Mouse (Mus musculus) cerebellum, adult 2 months (tissue): ENCODE results near the gene Fbxw24.
"Not testable (repeated sequence)": the region's sequence is repeated elsewhere in the genome, so short reads cannot be mapped to it uniquely, and the experiment has no call there.

ENCODE experiments used
- CTCF ChIP-seq: fragments of 200-500 bp; IDR thresholded peaks from 2 replicates; pipeline ENCODE4 v1.5.1; 2011; ENCODE audit warnings: low read depth, mild to moderate bottlenecking, control low read depth, low read length, moderate library complexity, borderline replicate concordance; ENCODE audit not compliant: insufficient read depth
- POLR2A ChIP-seq: fragments of 200-500 bp; IDR thresholded peaks from 2 replicates; pipeline ENCODE4 v1.6.1; 2011; ENCODE audit warnings: low read length, control low read depth, borderline replicate concordance; ENCODE audit not compliant: insufficient read depth

GRCm38 (mm10) chr9:109606837-109607236 is 19.0 kb downstream of the Fbxw24 start:
- not testable (repeated sequence) for TF ChIP-seq CTCF, POLR2A
